In genomic region chr6:113099640-113100289, GRCm38 (mm10) we compare ENCODE assay signal across 8 mouse cellular contexts. TPM values are rescaled to one million over a fixed set of nuclear protein-coding genes. Genes with fewer than 3 reads are reported as not detected.
DNase-seq lines count a peak whose midpoint lies in the region; ATAC-seq and TF ChIP-seq lines count a peak whose summit lies in the region.

No protein-coding gene starts in this region.

- 29% methylated on average over 5 of the region's 5 CpGs for WGBS in forebrain, embryonic 12.5 days
- WGBS in heart, postnatal 0 days: 10% methylated on average over 5 of the region's 5 CpGs
- 31% methylated on average over 5 of the region's 5 CpGs for WGBS in liver, embryonic 14.5 days (ENCODE audit: insufficient replicate concordance)
- WGBS in neural tube, embryonic 14.5 days: 40% methylated on average over 5 of the region's 5 CpGs

- H3K27me3 ChIP-seq in forebrain, embryonic 12.5 days: no peaks in the 10 kb centered on the region
- no peaks in the 10 kb centered on the region for H3K27me3 ChIP-seq in heart, postnatal 0 days (ENCODE audit: control insufficient read depth, insufficient read depth, low read length)
- H3K27me3 ChIP-seq in liver, embryonic 14.5 days (ENCODE audit: control insufficient read depth, insufficient read depth, low read length): no peaks in the 10 kb centered on the region
- H3K27me3 ChIP-seq in neural tube, embryonic 14.5 days (ENCODE audit: control insufficient read depth, insufficient read depth, low read length): no peaks in the 10 kb centered on the region

- H3K9me3 ChIP-seq in forebrain, embryonic 12.5 days: no peaks in the 10 kb centered on the region
- H3K9me3 ChIP-seq in heart, postnatal 0 days (replicated peaks; ENCODE audit: control insufficient read depth, low read length): no peaks in the 10 kb centered on the region
- no peaks in the 10 kb centered on the region for H3K9me3 ChIP-seq in liver, embryonic 14.5 days (ENCODE audit: control insufficient read depth, low read length)
- H3K9me3 ChIP-seq in neural tube, embryonic 14.5 days (ENCODE audit: control insufficient read depth, low read length): no peaks in the 10 kb centered on the region

- no peak for TF ChIP-seq CTCF in heart, postnatal 0 days (IDR thresholded peaks at IDR 0.05; ENCODE audit: low read depth)
- TF ChIP-seq CTCF in liver, embryonic 14.5 days (IDR thresholded peaks at IDR 0.05; ENCODE audit: low read depth): no peak

- ATAC-seq in forebrain, embryonic 12.5 days (ENCODE audit: low FRiP score): peak; percentile 80; the same call in 1 of the 2 replicates
- ATAC-seq in heart, postnatal 0 days (ENCODE audit: insufficient read depth, low read depth): peak; percentile 73
- ATAC-seq in liver, embryonic 14.5 days (ENCODE audit: insufficient read depth): peak; percentile 33
- ATAC-seq in neural tube, embryonic 14.5 days (ENCODE audit: low read depth): peak; percentile 82; the same call in 1 of the 2 replicates

- 0 out of 2 replicates have a peak overlapping the region, but pooled peaks have one; percentile 4 for H3K4me2 ChIP-seq in forebrain, embryonic 12.5 days
- H3K4me2 ChIP-seq in heart, postnatal 0 days (ENCODE audit: low read depth, low read length): peak overlapping the region; percentile 14; the same call in 1 of the 2 replicates
- peak overlapping the region; percentile 1; the same call in 1 of the 2 replicates for H3K4me2 ChIP-seq in liver, embryonic 14.5 days (ENCODE audit: low read depth)
- H3K4me2 ChIP-seq in neural tube, embryonic 14.5 days (ENCODE audit: low read depth, low read length): no peak overlapping the region

- peaks cover 3% of the 10 kb centered on the region for H3K4me1 ChIP-seq in forebrain, embryonic 12.5 days
- H3K4me1 ChIP-seq in heart, postnatal 0 days (ENCODE audit: control insufficient read depth, insufficient read depth): peaks cover 25% of the 10 kb centered on the region
- H3K4me1 ChIP-seq in liver, embryonic 14.5 days (replicated peaks; ENCODE audit: control insufficient read depth in 2 of 2, insufficient read depth in 2 of 2, low read length in 1 of 2): peaks cover 0 to 8% of the 10 kb centered on the region in 2 experiments; a peak in 1 of 4 replicates
- H3K4me1 ChIP-seq in neural tube, embryonic 14.5 days (ENCODE audit: control insufficient read depth, insufficient read depth, low read length): no peaks in the 10 kb centered on the region; the same call in 1 of the 2 replicates

- no peak overlapping the region for H3K9ac ChIP-seq in forebrain, embryonic 12.5 days
- H3K9ac ChIP-seq in heart, postnatal 0 days (replicated peaks; ENCODE audit: low read depth, low read length): 0 out of 2 replicates have a peak overlapping the region, but pooled peaks have one; percentile 1
- H3K9ac ChIP-seq in liver, embryonic 14.5 days (replicated peaks): no peak overlapping the region
- H3K9ac ChIP-seq in neural tube, embryonic 14.5 days (replicated peaks; ENCODE audit: low read depth, low read length): no peak overlapping the region

- DNase-seq in A20 (ENCODE audit: low read depth, low spot score): peak; percentile 52
- peak; percentile 94 for DNase-seq in adrenal gland, postnatal 10 days
- peak; percentile 60 for DNase-seq in heart, postnatal 0 days (ENCODE audit: low spot score)
- peak; percentile 93 to 96 for DNase-seq in kidney, postnatal 25 days
- peak in 1 of 3 experiments; percentile 37 for DNase-seq in liver, embryonic 14.5 days (ENCODE audit: low read depth in 3 of 3, low spot score in 3 of 3)
- peak; percentile 87 to 93 for DNase-seq in urinary bladder, postnatal 36 days (ENCODE audit: low spot score in 2 of 2)

- no peaks in the 10 kb centered on the region for H3K36me3 ChIP-seq in forebrain, embryonic 12.5 days (replicated peaks)
- no peaks in the 10 kb centered on the region; the same call in 1 of the 2 replicates for H3K36me3 ChIP-seq in heart, postnatal 0 days (replicated peaks; ENCODE audit: control insufficient read depth, insufficient read depth, low read length)
- peaks cover 3% of the 10 kb centered on the region for H3K36me3 ChIP-seq in liver, embryonic 14.5 days (replicated peaks; ENCODE audit: control insufficient read depth, insufficient read depth, low read depth)
- no peaks in the 10 kb centered on the region for H3K36me3 ChIP-seq in neural tube, embryonic 14.5 days (ENCODE audit: control insufficient read depth, insufficient read depth, low read length)

- peak overlapping the region; percentile 71 for H3K27ac ChIP-seq in forebrain, embryonic 12.5 days
- peak overlapping the region; percentile 63 for H3K27ac ChIP-seq in heart, postnatal 0 days (ENCODE audit: low read depth)
- H3K27ac ChIP-seq in liver, embryonic 14.5 days: no peak overlapping the region
- H3K27ac ChIP-seq in neural tube, embryonic 14.5 days (ENCODE audit: low read depth, low read length): peak overlapping the region; percentile 59

- TF ChIP-seq EP300 in heart, postnatal 0 days (IDR thresholded peaks at IDR 0.05; ENCODE audit: low read depth): no peak
- TF ChIP-seq EP300 in liver, embryonic 14.5 days (IDR thresholded peaks at IDR 0.05; ENCODE audit: low read depth): no peak

- no peak overlapping the region for H3K4me3 ChIP-seq in forebrain, embryonic 12.5 days (replicated peaks)
- H3K4me3 ChIP-seq in heart, postnatal 0 days (ENCODE audit: low read depth, low read length): no peak overlapping the region
- no peak overlapping the region for H3K4me3 ChIP-seq in liver, embryonic 14.5 days (ENCODE audit: insufficient read depth in 1 of 2, low read depth in 2 of 2, low read length in 2 of 2)
- H3K4me3 ChIP-seq in neural tube, embryonic 14.5 days (ENCODE audit: low read depth, low read length): no peak overlapping the region

RNA-seq across cellular contexts. Expression of gene Setd5, which starts 22.6 kb away (rescaled TPM):
- 100 to 1,000 TPM in 1 of 2 experiments, 10 to 100 TPM in 1; 84.7 to 117 TPM for total RNA-seq in adrenal gland, postnatal 10 days (2021)
- 63.9 and 64.1 TPM in 2 replicates for polyA plus RNA-seq in forebrain, embryonic 12.5 days (2016; fragmentation: Nextera tagmentation; extraction: Ambion mirVana)
- total RNA-seq in heart, postnatal 0 days (2014; rRNA removed; ENCODE audit: low replicate concordance): 55.0 and 62.3 TPM in 2 replicates
- 27.5 and 28.1 TPM in 2 replicates for polyA plus RNA-seq in heart, postnatal 0 days (2015; fragmentation: Nextera tagmentation; extraction: Ambion mirVana)
- polyA plus RNA-seq in liver, embryonic 14.5 days (2012; rRNA removed): 10.5 and 11.8 TPM in 2 replicates
- 14.1 and 16.2 TPM in 2 replicates for polyA plus RNA-seq in liver, embryonic 14.5 days (2014; fragmentation: Nextera tagmentation; extraction: Ambion mirVana)
- polyA plus RNA-seq in neural tube, embryonic 14.5 days (2014; fragmentation: Nextera tagmentation; extraction: Ambion mirVana): 56.3 and 63.1 TPM in 2 replicates

RNA-seq across cellular contexts. Expression of gene Thumpd3, which starts 53.7 kb away (rescaled TPM):
- 10 to 100 TPM; 30.9 to 35.1 TPM for total RNA-seq in adrenal gland, postnatal 10 days (2021)
- 66.5 and 68.4 TPM in 2 replicates for polyA plus RNA-seq in forebrain, embryonic 12.5 days (2016; fragmentation: Nextera tagmentation; extraction: Ambion mirVana)
- total RNA-seq in heart, postnatal 0 days (2014; rRNA removed; ENCODE audit: low replicate concordance): 22.6 and 29.8 TPM in 2 replicates
- polyA plus RNA-seq in heart, postnatal 0 days (2015; fragmentation: Nextera tagmentation; extraction: Ambion mirVana): 28.3 and 28.8 TPM in 2 replicates
- 14.0 and 19.6 TPM in 2 replicates for polyA plus RNA-seq in liver, embryonic 14.5 days (2012; rRNA removed)
- polyA plus RNA-seq in liver, embryonic 14.5 days (2014; fragmentation: Nextera tagmentation; extraction: Ambion mirVana): 35.4 and 35.7 TPM in 2 replicates
- polyA plus RNA-seq in neural tube, embryonic 14.5 days (2014; fragmentation: Nextera tagmentation; extraction: Ambion mirVana): 46.6 and 47.2 TPM in 2 replicates
